Mouse (Mus musculus) thymus, postnatal 36 days (tissue): ENCODE measurements around the gene Cdk12.
A peak's percentile ranks its signal among the peaks of the same experiment; 100 is the strongest.
"Not testable (repeated sequence)": the region's sequence is repeated elsewhere in the genome, so short reads cannot be mapped to it uniquely, and the experiment has no call there.

ENCODE experiments used
- DNase-seq, 2 experiments: peaks; one replicate each; pipeline ENCODE4 v3.0.0; 2022; ENCODE audit warnings: mixed read lengths in 2 of 2

The Cdk12 gene

DNA sequence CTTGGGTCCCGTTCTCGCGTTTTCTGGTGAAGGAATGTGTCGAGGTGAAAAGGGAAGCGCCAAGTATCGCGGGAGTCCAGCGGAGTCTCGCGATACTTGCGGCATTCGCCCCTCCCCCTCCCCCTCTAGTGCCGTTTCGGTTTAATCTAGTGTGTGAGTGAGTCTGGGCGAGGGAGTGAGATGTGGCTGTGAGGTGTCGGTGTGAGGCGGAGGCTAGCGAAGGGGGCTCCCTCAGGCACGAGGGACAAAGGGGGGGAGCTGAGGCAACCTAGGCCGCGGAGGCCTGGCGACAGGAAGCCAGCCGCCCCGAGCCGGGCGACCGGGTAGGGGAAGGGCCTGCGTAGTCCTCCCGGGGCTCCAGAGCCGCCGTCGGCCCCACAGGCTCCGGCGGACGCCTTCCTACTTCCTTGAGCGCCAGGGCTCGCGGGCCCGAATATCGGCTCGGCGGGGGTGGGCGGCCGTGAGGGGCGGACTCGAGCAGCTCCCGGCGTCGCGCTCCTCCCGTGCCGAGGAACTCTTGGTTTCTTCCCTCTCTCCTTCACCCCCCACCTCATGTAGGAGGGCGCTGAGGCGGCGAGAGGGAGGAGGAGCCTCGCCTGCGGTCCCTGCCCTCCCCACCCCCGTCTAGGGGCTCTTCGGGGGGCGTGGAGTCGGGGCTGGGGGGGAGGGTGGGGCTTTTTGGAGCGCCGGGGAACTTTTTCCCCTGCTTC lies at the start of gene Cdk12:
Gene Cdk12, plus strand, starts transcription at position 419 of the 710 bp plus-strand sequence.
- peak; percentile 95 to 96 for DNase-seq

- DNase-seq, result no peak
These were observed 47.8 kb upstream of the Cdk12 start for GRCm38 (mm10) chr11:98155094-98155493.

DNA sequence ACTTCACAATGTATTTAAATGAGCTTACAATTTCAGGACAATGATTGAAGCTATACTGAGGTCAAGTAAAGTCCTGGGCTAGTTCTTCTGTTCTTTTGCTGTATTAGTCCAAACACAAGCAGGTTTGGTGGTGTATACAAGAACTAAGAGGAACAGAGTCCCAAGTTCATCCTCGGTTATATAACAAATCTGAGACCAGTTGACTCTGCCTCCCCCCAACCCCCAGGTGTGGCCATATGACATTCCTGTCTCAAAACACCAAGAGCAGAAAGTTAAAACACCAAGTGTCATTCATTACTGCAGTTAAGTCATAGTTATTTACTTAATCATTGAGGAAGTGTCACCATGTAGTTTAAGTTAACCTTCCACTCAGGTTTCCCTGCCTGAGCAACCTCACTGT lies 34.5 kb upstream of the Cdk12 start:
- DNase-seq, result no peak

- DNase-seq, result not testable (repeated sequence)
These were observed 20.7 kb upstream of the Cdk12 start for GRCm38 (mm10) chr11:98182149-98182548.

GRCm38 (mm10) chr11:98187640-98188395 lies 15.0 kb upstream of the Cdk12 start:
- no peak for DNase-seq

GRCm38 (mm10) chr11:98190820-98191219 lies 12.0 kb upstream of the Cdk12 start:
- DNase-seq, result no peak

DNA sequence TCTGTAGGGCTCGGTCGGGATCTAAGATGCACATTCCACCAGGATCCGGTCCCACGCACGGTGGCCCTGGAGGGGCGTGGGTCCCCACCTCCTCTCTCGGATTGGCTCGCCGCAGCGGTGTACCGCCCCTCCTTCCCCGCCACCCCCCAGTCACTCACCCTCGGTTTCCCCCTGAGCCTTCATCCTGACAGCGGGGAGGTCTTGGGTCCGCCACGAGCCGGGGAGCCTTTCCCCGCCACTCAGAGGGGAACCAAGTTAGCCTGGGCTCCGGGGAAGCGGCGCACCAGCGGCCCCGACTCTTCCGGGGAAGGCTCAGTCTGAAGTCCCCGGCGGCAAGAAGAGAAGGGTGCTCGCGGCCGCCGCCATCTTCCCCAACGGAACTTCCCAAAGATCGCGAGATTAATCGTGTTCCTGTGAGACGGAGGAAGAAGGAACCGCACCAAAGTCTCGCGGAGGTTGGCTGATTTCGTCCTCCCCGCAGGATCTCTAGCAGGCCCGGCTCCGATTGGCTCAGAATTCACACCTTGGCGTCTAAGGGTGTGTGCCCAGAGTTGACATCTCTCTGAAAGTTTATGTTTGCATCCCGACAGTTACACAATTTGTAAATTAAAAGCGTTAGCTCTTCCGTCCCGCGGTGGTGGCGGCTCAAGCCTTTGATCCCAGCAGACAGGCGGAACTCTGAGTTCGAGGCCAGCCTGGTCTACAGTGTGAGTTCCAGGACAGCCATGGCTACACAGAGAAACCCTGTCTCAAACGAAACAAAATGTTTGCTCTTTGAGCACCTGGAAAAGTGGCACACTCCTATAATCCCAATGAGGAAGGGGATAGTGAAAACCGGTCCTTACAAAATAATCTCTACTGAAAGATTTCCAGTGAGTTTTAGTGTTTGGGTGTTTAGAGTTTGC lies 9.7 kb upstream of the Cdk12 start, which contains the start of gene Med1:
Gene Med1, minus strand, starts transcription at position 393 of the 905 bp plus-strand sequence.
- DNase-seq, result peak; percentile 88 to 92

DNA sequence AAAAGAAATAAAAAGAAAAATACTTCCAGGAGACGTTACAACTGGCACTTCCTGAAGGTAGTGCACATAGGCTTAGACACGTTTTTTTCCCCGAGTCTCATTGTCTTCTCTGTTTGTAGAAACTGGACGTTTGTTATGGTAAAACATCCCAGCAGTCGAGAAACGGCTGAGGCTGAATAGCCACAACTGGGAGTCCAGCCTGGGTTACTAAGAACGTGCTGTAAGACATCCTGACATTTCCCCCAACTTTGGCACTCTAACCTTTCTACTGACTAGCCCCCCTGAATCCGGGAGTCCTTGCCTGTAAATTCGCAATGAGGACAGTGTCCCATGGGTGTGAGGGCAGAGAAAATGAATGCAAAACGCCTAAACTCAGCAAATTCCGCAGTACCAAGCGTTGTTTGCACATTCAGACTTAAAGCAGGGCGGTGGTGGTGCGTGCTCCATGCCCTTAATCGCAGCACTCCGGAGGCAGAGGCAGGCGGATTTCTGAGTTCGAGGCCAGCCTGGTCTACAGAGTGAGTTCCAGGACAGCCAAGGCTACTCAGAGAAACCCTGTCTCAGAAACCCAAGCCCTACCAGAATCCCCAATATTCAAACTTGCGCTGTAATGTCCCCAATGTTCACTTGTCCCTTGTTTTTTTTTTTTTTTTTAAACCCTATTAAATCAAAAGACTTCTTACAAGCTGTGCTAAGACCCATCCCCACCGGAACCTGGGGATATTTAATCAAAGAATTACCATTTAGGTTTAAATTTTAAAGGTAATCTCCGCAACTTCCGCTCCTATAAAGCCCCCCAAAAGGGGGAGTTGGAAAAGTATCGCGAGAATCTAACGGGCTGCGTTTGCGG lies 843 bp upstream of the Cdk12 start:
- DNase-seq, result peak; percentile 46 to 47

DNA sequence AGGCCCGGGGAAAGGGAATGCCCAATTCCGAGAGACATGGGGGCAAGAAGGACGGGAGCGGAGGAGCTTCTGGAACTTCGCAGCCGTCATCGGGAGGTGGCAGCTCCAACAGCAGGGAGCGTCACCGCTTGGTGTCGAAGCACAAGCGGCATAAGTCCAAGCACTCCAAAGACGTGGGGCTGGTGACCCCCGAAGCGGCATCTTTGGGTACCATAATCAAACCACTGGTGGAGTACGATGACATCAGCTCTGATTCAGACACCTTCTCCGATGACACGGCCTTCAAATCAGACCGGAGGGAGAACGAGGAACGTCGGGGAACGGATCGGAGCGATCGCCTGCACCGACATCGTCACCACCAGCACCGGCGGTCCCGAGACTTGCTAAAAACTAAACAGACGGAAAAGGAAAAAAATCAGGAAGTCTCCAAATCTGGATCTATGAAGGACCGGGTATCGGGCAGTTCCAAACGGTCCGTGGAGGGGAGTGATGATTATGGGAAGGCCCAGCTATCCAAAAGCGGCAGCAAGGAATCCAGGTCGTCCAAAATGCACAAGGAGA lies 572 bp downstream of the Cdk12 start:
- no peak for DNase-seq

DNA sequence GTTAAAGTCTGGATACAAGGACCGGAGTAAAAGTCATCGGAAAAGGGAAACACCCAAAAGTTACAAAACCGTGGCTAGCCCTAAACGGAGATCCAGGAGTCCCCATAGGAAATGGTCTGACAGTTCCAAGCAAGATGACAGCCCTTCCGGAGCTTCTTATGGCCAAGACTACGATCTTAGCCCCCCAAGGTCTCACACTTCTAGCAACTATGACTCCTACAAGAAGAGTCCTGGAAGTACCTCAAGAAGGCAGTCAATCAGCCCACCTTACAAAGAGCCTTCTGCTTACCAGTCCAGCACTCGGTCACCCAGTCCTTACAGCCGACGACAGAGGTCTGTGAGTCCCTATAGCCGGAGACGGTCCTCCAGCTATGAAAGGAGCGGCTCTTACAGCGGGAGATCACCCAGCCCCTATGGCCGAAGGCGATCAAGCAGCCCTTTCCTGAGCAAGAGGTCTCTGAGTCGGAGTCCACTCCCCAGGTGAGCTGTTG lies 1.1 kb downstream of the Cdk12 start:
- peak; percentile 7 to 23 for DNase-seq

GRCm38 (mm10) chr11:98205463-98205862 lies 2.6 kb downstream of the Cdk12 start:
- no peak for DNase-seq

- not testable (repeated sequence) for DNase-seq
These were observed 3.4 kb downstream of the Cdk12 start for GRCm38 (mm10) chr11:98206281-98206680.

GRCm38 (mm10) chr11:98209661-98210060 lies 6.8 kb downstream of the Cdk12 start:
- not testable (repeated sequence) for DNase-seq

- no peak for DNase-seq
These were observed 10.5 kb downstream of the Cdk12 start for GRCm38 (mm10) chr11:98213311-98213710.

DNA sequence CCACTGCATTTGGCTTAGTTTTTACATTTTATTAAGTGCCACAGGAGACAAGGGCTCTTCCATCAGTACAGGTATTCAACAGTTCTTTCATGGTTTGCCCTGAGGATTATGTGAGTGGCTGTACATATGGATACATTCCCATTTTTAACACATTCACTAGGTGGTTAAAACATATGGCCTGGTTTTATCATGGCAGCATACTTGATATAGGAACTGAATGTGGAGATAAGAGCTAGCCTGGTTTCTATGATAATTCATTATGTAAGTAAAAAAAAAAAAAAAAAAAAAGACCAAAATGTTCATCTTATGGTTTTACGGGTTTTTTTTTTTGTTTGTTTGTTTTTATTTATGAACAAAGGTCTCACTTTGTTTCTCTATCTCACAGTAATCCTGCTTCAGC lies 23.5 kb downstream of the Cdk12 start:
- DNase-seq, result no peak

DNA sequence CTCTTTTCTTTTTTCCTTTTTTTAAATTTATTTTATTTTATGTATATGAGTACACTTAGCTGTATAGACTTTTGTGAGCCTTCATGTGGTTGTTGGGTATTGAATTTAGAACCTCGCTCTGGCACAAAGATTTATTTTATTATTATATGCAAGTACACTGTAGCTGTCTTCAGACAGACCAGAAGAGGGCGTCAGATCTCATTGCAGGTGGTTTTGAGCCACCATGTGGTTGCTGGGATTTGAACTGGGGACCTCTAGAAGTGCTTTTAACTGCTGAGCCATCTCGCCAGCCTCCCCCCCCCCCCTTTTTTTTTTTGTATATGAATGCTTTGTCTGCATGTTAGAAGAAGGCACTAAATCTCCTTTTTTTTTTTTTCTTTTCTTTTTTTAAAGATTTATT lies 35.6 kb downstream of the Cdk12 start:
- no peak for DNase-seq

DNA sequence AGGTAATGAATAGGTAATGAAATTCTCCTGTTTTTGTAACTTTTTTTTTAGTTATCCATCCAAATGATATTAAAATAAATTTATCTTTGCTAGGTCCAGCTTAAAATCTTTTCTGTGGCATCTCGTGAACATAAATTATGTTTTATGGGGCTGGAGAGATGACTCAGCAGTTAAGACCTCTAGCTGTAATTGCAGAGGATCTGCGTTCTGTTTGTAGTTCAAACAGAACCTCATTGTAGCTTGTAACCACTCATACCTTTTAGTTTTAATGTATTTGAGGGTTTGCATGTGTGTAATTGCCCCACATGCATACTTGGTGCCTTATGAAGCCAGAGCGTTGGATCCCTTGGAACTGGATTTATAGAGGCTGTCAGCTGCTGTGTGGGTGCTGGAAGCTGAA lies 36.1 kb downstream of the Cdk12 start:
- DNase-seq, result no peak

GRCm38 (mm10) chr11:98242910-98243309 lies 40.1 kb downstream of the Cdk12 start:
- not testable (repeated sequence) for DNase-seq

- DNase-seq, result no peak
These were observed 41.6 kb downstream of the Cdk12 start for GRCm38 (mm10) chr11:98244415-98244814.

DNA sequence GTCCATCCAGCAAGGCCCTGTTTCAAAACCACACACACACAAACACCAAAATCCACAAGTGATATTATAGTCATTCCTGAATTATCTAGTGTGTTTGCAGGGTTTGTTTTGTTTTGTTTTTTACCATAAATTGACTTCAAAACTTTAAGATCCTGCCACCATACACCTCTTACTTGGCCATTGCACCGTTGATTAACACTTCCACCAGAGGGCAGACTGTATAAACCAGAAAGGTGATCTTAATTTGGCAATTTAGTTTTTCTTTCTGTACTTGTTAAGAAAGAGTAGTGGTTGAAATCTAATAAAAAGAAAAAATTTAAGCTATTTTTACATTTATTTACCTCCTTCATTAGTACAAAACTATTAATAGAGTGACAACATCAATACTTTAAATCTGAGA lies 44.5 kb downstream of the Cdk12 start:
- no peak for DNase-seq

DNA sequence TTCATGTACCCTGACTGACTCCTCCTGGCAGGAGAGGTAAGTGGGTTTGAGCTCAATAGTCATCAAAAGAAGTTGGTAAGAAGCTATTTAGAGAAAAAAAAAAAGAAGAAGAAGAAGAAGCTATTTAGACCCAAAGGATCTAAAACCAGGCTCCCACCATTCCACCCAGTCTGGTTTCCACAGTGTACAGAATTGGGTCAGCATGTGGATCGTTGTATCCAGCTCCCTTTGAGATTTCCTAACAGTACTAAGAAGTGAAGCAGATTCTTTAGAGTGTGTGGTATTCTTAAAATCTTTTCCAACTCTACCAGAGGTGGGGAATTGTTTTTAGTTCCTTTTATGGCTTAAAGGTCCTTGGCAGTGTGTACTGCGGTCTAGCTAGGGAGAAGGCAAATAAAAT lies 50.9 kb downstream of the Cdk12 start:
- DNase-seq, result no peak
